Mouse (Mus musculus): Measurements from ENCODE around the gene Sinhcaf.

GRCm38 (mm10) chr6:148906958-148907357, 39.3 kb downstream of the Sinhcaf start:
- TF ChIP-seq CTCF (IDR thresholded peaks at IDR 0.05; ENCODE audit: low read depth, low read length) (no peak), POLR2A (IDR thresholded peaks at IDR 0.05; ENCODE audit: extremely low read depth, insufficient read depth, low read length) (no peak)
